Mouse (Mus musculus): ENCODE measurements around the gene Tcf20.

GRCm38 (mm10) chr15:82911001-82911964, 76.4 kb downstream of the Tcf20 start:
- TF ChIP-seq CTCF (IDR thresholded peaks at IDR 0.05; ENCODE audit: low read depth), result no peak
- TF ChIP-seq EP300 (IDR thresholded peaks at IDR 0.05; ENCODE audit: low read depth), result no peak
